Mouse (Mus musculus) C2C12 (cell line): ENCODE measurements around the gene Rpf2. TPM values are rescaled to one million over a fixed set of nuclear protein-coding genes. Genes with fewer than 3 reads are reported as not detected.
A peak's percentile ranks its signal among the peaks of the same experiment; 100 is the strongest.

ENCODE experiments used
- H3K27me3 ChIP-seq: one replicate; pipeline ENCODE4 v1.6.1; 2011; ENCODE audit not compliant: control insufficient read depth, insufficient read depth, insufficient read length
- H3K36me3 ChIP-seq: one replicate; pipeline ENCODE4 v1.6.1; 2011; ENCODE audit not compliant: control insufficient read depth, insufficient read depth
- H3K4me3 ChIP-seq: one replicate; pipeline ENCODE4 v1.5.1; 2011; ENCODE audit warnings: mild to moderate bottlenecking, control low read depth; ENCODE audit not compliant: poor library complexity, insufficient read depth, severe bottlenecking
- H3K79me2 ChIP-seq: one replicate; pipeline ENCODE4 v1.6.1; 2011; ENCODE audit not compliant: control insufficient read depth, insufficient read depth
- H3K79me3 ChIP-seq: one replicate; pipeline ENCODE4 v1.6.1; 2011; ENCODE audit warnings: low read depth, control low read depth
- H3ac ChIP-seq: one replicate; pipeline ENCODE3; 2011; ENCODE audit warnings: low read depth; ENCODE audit not compliant: control insufficient read depth, insufficient read length
- CEBPB ChIP-seq: IDR thresholded peaks from one replicate; pipeline ENCODE4 v1.6.1; 2011; ENCODE audit warnings: low read depth, mild to moderate bottlenecking, control low read depth, moderate library complexity
- CTCF ChIP-seq: IDR thresholded peaks from one replicate; pipeline ENCODE4 v1.5.1; 2011; ENCODE audit not compliant: control insufficient read depth, insufficient read depth, insufficient read length
- FOSL1 ChIP-seq: IDR thresholded peaks from one replicate; pipeline ENCODE4 v1.8.0; 2011; ENCODE audit warnings: mild to moderate bottlenecking, low read length; ENCODE audit not compliant: poor library complexity, insufficient read depth, severe bottlenecking
- MAX ChIP-seq: IDR thresholded peaks from one replicate; pipeline ENCODE4 v1.6.1; 2011; ENCODE audit warnings: mild to moderate bottlenecking, control low read depth
- MYOD1 ChIP-seq: IDR thresholded peaks from one replicate; pipeline ENCODE4 v1.6.1; 2011; ENCODE audit warnings: low read depth; ENCODE audit not compliant: control insufficient read depth, insufficient read length
- MYOG ChIP-seq: IDR thresholded peaks from one replicate; pipeline ENCODE4 v1.6.1; 2011; ENCODE audit not compliant: control insufficient read depth, insufficient read length; ENCODE audit errors: extremely low read depth
- USF1 ChIP-seq: IDR thresholded peaks from one replicate; pipeline ENCODE4 v1.6.1; 2011; ENCODE audit warnings: low read depth, mild to moderate bottlenecking, control low read depth, moderate library complexity
- polyA plus RNA-seq: library from polyadenylated mRNA; unstranded; fragments of >200 nt; fragmentation: generic; extraction: Trizol; gene quantifications from one replicate; pipeline ENCODE4 v1.2.1, GENCODE M21; 2012; ENCODE audit warnings: missing spikeins

Rpf2 gene
- polyA plus RNA-seq, 1 experiment, result 25.8 TPM

- Histone ChIP-seq H3K27me3 (no peaks in the 10 kb centered on the region), H3K4me3 (peak within 1 kb of the TSS; percentile 68), H3K79me3 (peaks cover 2% of the 10 kb centered on the region), H3K79me2 (peaks cover 7% of the 10 kb centered on the region), H3K36me3 (peaks cover 26% of the 10 kb centered on the region), H3ac (peak within 1 kb of the TSS; percentile 87)
- TF ChIP-seq FOSL1 (no peak), USF1 (peak; percentile 31), MYOG (no peak), CEBPB (no peak), MYOD1 (no peak), CTCF (no peak), MAX (peak; percentile 98)
Observed at GRCm38 (mm10) chr10:40257414-40258255, 10.8 kb upstream of the Rpf2 start, which contains the start of gene Gtf3c6. Gene Gtf3c6 (minus strand): TSS chr10:40258108.

GRCm38 (mm10) chr10:40256716-40257115 is 9.9 kb upstream of the Rpf2 start:
- Histone ChIP-seq H3K79me2 (peaks cover 7% of the 10 kb centered on the region), H3K27me3 (no peaks in the 10 kb centered on the region), H3K79me3 (peaks cover 2% of the 10 kb centered on the region), H3ac (no peak overlapping the region), H3K4me3 (peak overlapping the region; percentile 68), H3K36me3 (peaks cover 35% of the 10 kb centered on the region)
- TF ChIP-seq CTCF (no peak), MYOD1 (no peak), MAX (no peak)

- peaks cover 12% of the 10 kb centered on the region for H3K79me2 ChIP-seq
- TF ChIP-seq USF1 (no peak), MYOD1 (no peak), CTCF (no peak), FOSL1 (no peak), MAX (no peak), MYOG (no peak), CEBPB (no peak)
- no peak overlapping the region for H3K4me3 ChIP-seq
- peaks cover 10% of the 10 kb centered on the region for H3K79me3 ChIP-seq
- no peak overlapping the region for H3ac ChIP-seq
- no peaks in the 10 kb centered on the region for H3K27me3 ChIP-seq
- peaks cover 76% of the 10 kb centered on the region for H3K36me3 ChIP-seq
Observed at GRCm38 (mm10) chr10:40250969-40251368, 4.1 kb upstream of the Rpf2 start.

GRCm38 (mm10) chr10:40249625-40250024 is 2.8 kb upstream of the Rpf2 start:
- H3K36me3 ChIP-seq, result peaks cover 72% of the 10 kb centered on the region
- no peak for TF ChIP-seq CTCF
- TF ChIP-seq MYOG, result no peak
- TF ChIP-seq CEBPB, result no peak
- no peak for TF ChIP-seq MAX
- TF ChIP-seq FOSL1, result no peak
- no peak for TF ChIP-seq USF1
- TF ChIP-seq MYOD1, result no peak

GRCm38 (mm10) chr10:40247166-40247716 is 405 bp upstream of the Rpf2 start:
- H3K4me3 ChIP-seq, result peak overlapping the region; percentile 86
- H3K79me2 ChIP-seq, result peaks cover 48% of the 10 kb centered on the region
- H3ac ChIP-seq, result peak overlapping the region; percentile 8
- H3K36me3 ChIP-seq, result peaks cover 75% of the 10 kb centered on the region
- TF ChIP-seq USF1 (no peak), MYOG (no peak), CEBPB (no peak), MAX (no peak), CTCF (no peak), MYOD1 (no peak), FOSL1 (no peak)
- H3K27me3 ChIP-seq, result no peaks in the 10 kb centered on the region
- H3K79me3 ChIP-seq, result peaks cover 41% of the 10 kb centered on the region

More at GRCm38 (mm10) chr10:40249625-40250024, 2.8 kb upstream of the Rpf2 start:
- H3K4me3 ChIP-seq, result no peak overlapping the region
- peaks cover 22% of the 10 kb centered on the region for H3K79me3 ChIP-seq
- peaks cover 24% of the 10 kb centered on the region for H3K79me2 ChIP-seq
- no peaks in the 10 kb centered on the region for H3K27me3 ChIP-seq
- no peak overlapping the region for H3ac ChIP-seq
